Mouse (Mus musculus): ENCODE results near the gene Cul4a.

DNA sequence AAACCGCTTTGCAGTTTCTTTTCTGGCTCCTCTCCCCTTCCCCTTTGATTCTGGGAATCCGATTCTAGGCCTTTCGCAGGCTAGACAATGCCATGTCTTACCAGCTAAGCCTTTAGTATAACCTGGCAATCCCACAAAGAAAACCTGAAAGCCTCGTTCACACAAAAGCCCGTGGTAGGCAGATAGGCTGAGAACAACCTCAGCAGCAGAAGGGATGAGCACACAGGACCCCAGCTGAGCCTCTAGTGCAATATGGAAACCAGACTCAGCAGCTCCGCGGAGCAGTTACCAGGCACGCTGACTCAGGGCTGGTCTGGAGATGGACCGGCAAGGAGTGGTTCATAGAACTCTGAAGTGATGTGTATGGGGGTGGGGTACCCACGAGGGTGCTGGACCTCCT, 89.4 kb downstream of the Cul4a start:
- no peak for TF ChIP-seq CTCF (IDR thresholded peaks at IDR 0.05; ENCODE audit: low read depth, low read length)
- TF ChIP-seq POLR2A (IDR thresholded peaks at IDR 0.05; ENCODE audit: extremely low read depth, insufficient read depth, low read length), result no peak
